Mouse (Mus musculus) left cerebral cortex, adult 6 months (tissue): ENCODE results near the gene Gabrb2. TPM values are rescaled to one million over a fixed set of nuclear protein-coding genes. Genes with fewer than 3 reads are reported as not detected.

Experiments
- long read RNA-seq, 2 experiments: library from polyadenylated mRNA; unstranded; transcript quantifications; one replicate each; pipeline ENCODE4 v2.0.0; 2019 to 2020
- polyA plus RNA-seq: library from polyadenylated mRNA; unstranded; fragments of <200 nt; fragmentation: Nextera tagmentation; gene quantifications from 2 replicates; pipeline ENCODE4 v1.2.3, GENCODE M21; 2021

Gabrb2 gene
- polyA plus RNA-seq: 37.2 and 39.1 TPM in 2 replicates
- long read RNA-seq, experiment 1, transcript Gabrb2-201 (10 exons, 3,989 nt): major isoform, 46 of 284 reads
- long read RNA-seq, experiment 1, partial matches to known transcripts: 139 of 284 reads
- long read RNA-seq, experiment 1, other reads (novel, unspliced or antisense): 94 of 284 reads
- long read RNA-seq, experiment 2, transcript Gabrb2-201 (10 exons, 3,989 nt): major isoform, 5 of 97 reads
- long read RNA-seq, experiment 2, partial matches to known transcripts: 30 of 97 reads
- long read RNA-seq, experiment 2, other reads (novel, unspliced or antisense): 62 of 97 reads

DNA sequence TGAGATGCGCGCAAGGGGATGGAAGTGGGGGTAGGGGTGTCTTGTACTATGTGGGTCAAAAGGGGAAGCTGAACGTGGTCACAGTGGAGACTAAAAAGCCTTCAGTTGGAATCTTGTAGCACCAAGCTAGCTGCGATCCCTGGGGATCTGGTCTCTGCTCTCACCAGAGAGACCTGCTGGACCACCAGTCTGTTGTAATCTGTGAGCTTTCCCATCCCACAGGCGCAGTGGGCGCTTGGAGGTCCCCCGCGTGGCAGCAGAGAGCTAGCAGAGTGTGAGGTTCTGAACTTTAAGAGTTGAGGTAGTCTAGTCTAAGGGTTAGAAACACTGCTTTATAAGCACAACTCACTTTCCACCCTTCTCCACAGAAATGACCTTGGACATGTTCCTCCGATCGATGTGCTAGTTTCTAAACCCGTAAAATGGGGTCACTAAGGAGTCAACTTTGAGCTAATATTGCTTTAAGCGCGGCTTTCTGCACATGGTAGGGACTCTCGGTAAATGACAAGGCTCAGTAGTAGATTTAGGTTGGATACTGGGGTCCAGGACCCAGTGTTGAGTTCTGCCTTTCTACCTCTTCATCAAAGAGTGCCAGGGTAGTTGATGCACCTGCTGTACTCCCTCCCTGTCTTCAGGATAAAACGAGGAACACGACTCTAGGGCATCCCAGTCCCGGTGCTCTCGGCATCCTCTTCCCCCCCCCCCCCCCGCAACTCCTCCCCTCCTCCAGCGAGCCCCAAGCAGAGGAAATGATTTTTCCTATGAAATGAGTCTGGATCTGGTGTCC lies at the start of gene Gabrb2:
Gabrb2 (plus strand) TSS at position 762 of the 787 bp plus-strand sequence.

Other genes starting within 250 kb of the Gabrb2 start
- gene Gabra1, start 236.8 kb upstream of the Gabrb2 start, polyA plus RNA-seq: 335 and 473 TPM in 2 replicates
- 0.05 TPM in 1 of 2 replicates, not detected in the other for gene Gabra6, start 98.7 kb upstream of the Gabrb2 start, polyA plus RNA-seq